Mouse (Mus musculus) ES-E14 (cell line): ENCODE results near the gene Rpl7l1.

Experiments used
- MAFK ChIP-seq: IDR thresholded peaks from 2 replicates; pipeline ENCODE4 v1.6.1; 2014; ENCODE audit warnings: mild to moderate bottlenecking, low read depth, low read length, inconsistent platforms; ENCODE audit not compliant: insufficient read depth
- ZC3H11A ChIP-seq: IDR thresholded peaks from 2 replicates; pipeline ENCODE4 v1.6.1; 2012; ENCODE audit warnings: low read depth, mild to moderate bottlenecking, inconsistent platforms, low read length, borderline replicate concordance

- TF ChIP-seq ZC3H11A = no peak
- no peak for TF ChIP-seq MAFK
Measured at GRCm38 (mm10) chr17:46775070-46775469, 7.4 kb downstream of the Rpl7l1 start.
